Mouse (Mus musculus) ES-E14 (cell line): ENCODE measurements around the gene Pkm. TPM values are rescaled to one million over a fixed set of nuclear protein-coding genes. Genes with fewer than 3 reads are reported as not detected.
A peak's percentile ranks its signal among the peaks of the same experiment; 100 is the strongest.

Experiments used
- DNase-seq: peaks from one replicate; pipeline ENCODE4 v3.0.0-alpha.2; 2013; ENCODE audit warnings: low read depth, low spot score
- H3K27ac ChIP-seq: 2 replicates; pipeline ENCODE4 v1.5.1; 2012; ENCODE audit warnings: low read depth, mild to moderate bottlenecking, low read length, moderate library complexity, mixed read lengths; ENCODE audit not compliant: poor library complexity, insufficient read depth, severe bottlenecking
- H3K36me3 ChIP-seq: 2 replicates; pipeline ENCODE4 v1.6.1; 2012; ENCODE audit warnings: mild to moderate bottlenecking, low read length, moderate library complexity, mixed read lengths; ENCODE audit not compliant: control insufficient read depth, poor library complexity, insufficient read depth, severe bottlenecking
- H3K4me1 ChIP-seq, 2 experiments: fragments of 150-350 bp in 1 of 2; sonication (generic) in 1 of 2; 2 replicates each; pipeline ENCODE4 v1.6.1; 2012; ENCODE audit warnings: low read length in 2 of 2, mild to moderate bottlenecking in 1 of 2, mixed read lengths in 1 of 2; ENCODE audit not compliant: control insufficient read depth in 2 of 2, insufficient read depth in 2 of 2, poor library complexity in 1 of 2
- H3K4me3 ChIP-seq, 2 experiments: fragments of 150-350 bp in 1 of 2; sonication (generic) in 1 of 2; 2 replicates each; pipeline ENCODE4 v1.5.1; 2012; ENCODE audit warnings: low read length in 2 of 2, low read depth in 1 of 2, mild to moderate bottlenecking in 1 of 2, mixed read lengths in 1 of 2; ENCODE audit not compliant: insufficient read depth in 1 of 2, poor library complexity in 1 of 2, severe bottlenecking in 1 of 2
- H3K9ac ChIP-seq: 2 replicates; pipeline ENCODE4 v1.6.1; 2012; ENCODE audit warnings: low read depth, mild to moderate bottlenecking, low read length, mixed read lengths; ENCODE audit not compliant: poor library complexity, insufficient read depth, severe bottlenecking
- H3K9me3 ChIP-seq: fragments of 150-350 bp; sonication (generic); 2 replicates; pipeline ENCODE4 v1.6.1; 2012; ENCODE audit warnings: low read depth, mild to moderate bottlenecking, low read length; ENCODE audit not compliant: control insufficient read depth, insufficient read depth
- CHD2 ChIP-seq: IDR thresholded peaks from 2 replicates; pipeline ENCODE4 v1.6.1; 2014; ENCODE audit warnings: mild to moderate bottlenecking, low read depth, low read length, inconsistent platforms
- HCFC1 ChIP-seq: IDR thresholded peaks from 2 replicates; pipeline ENCODE4 v1.6.1; 2012; ENCODE audit warnings: low read length, inconsistent platforms, borderline replicate concordance; ENCODE audit not compliant: insufficient read depth
- MAFK ChIP-seq: IDR thresholded peaks from 2 replicates; pipeline ENCODE4 v1.6.1; 2014; ENCODE audit warnings: mild to moderate bottlenecking, low read depth, low read length, inconsistent platforms; ENCODE audit not compliant: insufficient read depth
- ZC3H11A ChIP-seq: IDR thresholded peaks from 2 replicates; pipeline ENCODE4 v1.6.1; 2012; ENCODE audit warnings: low read depth, mild to moderate bottlenecking, inconsistent platforms, low read length, borderline replicate concordance
- ZNF384 ChIP-seq: IDR thresholded peaks from 2 replicates; pipeline ENCODE4 v1.6.1; 2012; ENCODE audit warnings: low read depth, low read length, inconsistent platforms
- in situ Hi-C, 2 experiments: fragments of 600-800 bp; cut with MboI; formaldehyde crosslinking; loops; one replicate each; pipeline ENCODE4 v1.15.1; 2025; ENCODE audit warnings: low sequenced_read_pairs in 2 of 2, inconsistent platforms in 1 of 2; ENCODE audit not compliant: unreplicated experiment in 2 of 2
- total RNA-seq: library from RNA; depleted of rRNA; stranded (reverse); fragments of 300-350 nt; gene quantifications from 2 replicates; pipeline ENCODE4 v1.2.3, GENCODE M21; 2012

Gene Pkm
- total RNA-seq, 1 experiment, result 2,243 TPM

DNA sequence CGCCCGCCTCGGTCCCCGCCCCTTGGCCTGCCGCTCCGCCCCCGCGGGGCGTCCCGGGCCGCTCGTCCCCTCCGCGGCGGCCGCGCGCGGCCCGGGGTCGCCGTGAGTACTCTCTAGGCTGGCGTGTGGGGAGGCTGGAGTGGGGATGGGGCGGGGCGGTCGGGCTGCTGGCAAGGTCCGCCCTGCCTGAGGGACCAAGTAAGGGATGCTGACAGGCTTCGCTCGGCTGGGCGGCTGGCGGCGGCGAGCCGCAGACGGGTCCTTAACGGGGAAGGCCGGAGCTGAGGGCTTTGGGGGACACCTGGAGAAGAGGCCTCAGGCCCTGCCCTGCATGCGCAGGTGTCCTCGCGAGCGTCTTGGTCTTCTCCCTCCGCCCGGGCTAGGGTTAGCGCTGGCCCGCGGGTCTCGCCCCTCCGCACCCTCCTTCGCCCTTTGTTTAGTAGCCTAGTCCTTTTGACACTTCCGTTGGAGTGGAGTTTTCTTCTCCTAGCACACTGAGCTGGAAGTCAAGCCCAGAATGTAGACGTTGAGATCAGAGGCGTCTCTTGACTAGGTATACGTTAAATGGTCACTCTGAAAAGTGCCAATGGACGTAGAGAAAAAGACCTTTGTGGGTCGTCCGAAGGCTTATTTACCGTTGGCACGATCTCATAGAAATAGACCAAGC, 38.7 kb upstream of the Pkm start:
- no peaks in the 10 kb centered on the region for H3K36me3 ChIP-seq
- peaks cover 8 to 9% of the 10 kb centered on the region in 2 experiments; a peak in 3 of 4 replicates for H3K4me1 ChIP-seq
- no peak for DNase-seq
- in situ Hi-C loops, result no loop called here
- no peaks in the 10 kb centered on the region for H3K9me3 ChIP-seq
- H3K4me3 ChIP-seq, result peak overlapping the region; percentile 82 to 84
- TF ChIP-seq MAFK (no peak), HCFC1 (no peak), CHD2 (no peak), ZC3H11A (no peak), ZNF384 (no peak)
- H3K9ac ChIP-seq, result peak overlapping the region; percentile 84
- 0 out of 2 replicates have a peak overlapping the region, but pooled peaks have one; percentile 15 for H3K27ac ChIP-seq

DNA sequence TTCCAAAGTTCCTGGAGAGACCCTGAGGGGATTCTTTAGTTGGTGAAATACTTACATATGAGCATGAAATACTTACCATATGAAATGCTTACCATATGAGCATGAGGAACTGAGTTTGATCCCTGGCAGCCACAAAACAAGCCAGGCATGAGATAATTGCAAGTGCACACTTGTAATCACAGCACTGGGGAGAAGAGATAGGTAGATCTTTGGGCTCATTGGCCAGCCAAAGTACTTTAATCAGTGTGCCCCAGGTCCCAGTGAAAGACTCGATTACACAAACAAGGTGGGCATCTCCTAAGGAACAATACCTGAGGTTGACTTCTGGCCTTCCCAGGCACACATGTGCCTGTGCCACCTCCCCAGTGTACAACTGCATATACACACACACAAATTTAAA, 17.8 kb upstream of the Pkm start:
- Histone ChIP-seq H3K9me3 (no peaks in the 10 kb centered on the region), H3K9ac (no peak overlapping the region), H3K4me1 (no peaks in the 10 kb centered on the region), H3K27ac (no peak overlapping the region), H3K4me3 (no peak overlapping the region), H3K36me3 (peaks cover 6% of the 10 kb centered on the region)
- TF ChIP-seq CHD2 (no peak), ZNF384 (no peak), HCFC1 (no peak), ZC3H11A (no peak), MAFK (no peak)
- in situ Hi-C loops, result no loop called here
- no peak for DNase-seq

DNA sequence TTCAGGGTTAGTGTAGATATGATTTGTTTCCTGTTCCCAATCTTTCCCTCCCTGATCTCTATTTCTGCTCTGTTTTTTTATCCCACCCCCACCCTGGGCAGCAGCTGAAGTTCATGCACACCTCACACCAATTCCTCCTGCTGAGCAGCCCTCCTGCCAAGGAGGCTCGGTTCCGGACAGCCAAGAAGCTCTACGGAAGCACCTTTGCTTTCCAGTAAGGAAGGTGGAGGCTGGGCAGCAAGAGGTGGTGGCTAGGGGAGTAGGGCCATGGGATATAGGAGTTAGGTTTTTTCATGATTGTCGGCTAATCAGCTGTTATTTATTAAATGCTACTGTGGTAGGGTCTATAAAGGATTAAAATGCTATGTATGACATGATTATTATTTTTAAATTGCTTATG, 16.2 kb upstream of the Pkm start:
- H3K9me3 ChIP-seq, result no peaks in the 10 kb centered on the region
- in situ Hi-C loops, result no loop called here

DNA sequence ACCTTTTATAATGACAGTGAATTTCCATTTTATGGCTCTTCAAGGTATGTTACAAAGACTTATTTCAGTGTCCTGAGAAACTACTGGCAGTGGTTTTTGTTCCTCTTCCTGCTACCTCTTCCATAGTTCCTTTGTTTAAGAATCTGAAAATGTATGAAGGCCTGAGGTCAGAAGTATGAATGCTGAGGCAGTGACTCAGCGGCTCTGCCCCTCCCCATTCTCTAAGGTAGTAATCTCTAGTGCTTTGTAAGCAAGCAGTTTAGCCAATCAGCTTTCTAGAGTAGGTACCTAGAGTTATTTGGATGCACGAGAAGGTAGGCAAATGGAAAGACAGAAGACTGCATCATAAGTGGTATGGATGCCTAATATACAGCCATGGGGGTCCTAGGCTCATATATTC, 14.8 kb upstream of the Pkm start:
- in situ Hi-C loops, result no loop called here
- H3K4me1 ChIP-seq, result no peaks in the 10 kb centered on the region
- H3K9ac ChIP-seq, result no peak overlapping the region
- no peak for TF ChIP-seq CHD2
- peaks cover 5% of the 10 kb centered on the region; the same call in 1 of the 2 replicates for H3K36me3 ChIP-seq
- H3K4me3 ChIP-seq, result no peak overlapping the region
- DNase-seq, result no peak
- no peaks in the 10 kb centered on the region for H3K9me3 ChIP-seq
- H3K27ac ChIP-seq, result no peak overlapping the region

More for the DNA sequence above, 16.2 kb upstream of the Pkm start:
- Histone ChIP-seq H3K4me1 (no peaks in the 10 kb centered on the region), H3K4me3 (no peak overlapping the region), H3K36me3 (peaks cover 5% of the 10 kb centered on the region; the same call in 1 of the 2 replicates), H3K27ac (no peak overlapping the region), H3K9ac (no peak overlapping the region)
- no peak for DNase-seq
- TF ChIP-seq MAFK (no peak), HCFC1 (no peak), ZC3H11A (no peak), ZNF384 (no peak), CHD2 (no peak)

DNA sequence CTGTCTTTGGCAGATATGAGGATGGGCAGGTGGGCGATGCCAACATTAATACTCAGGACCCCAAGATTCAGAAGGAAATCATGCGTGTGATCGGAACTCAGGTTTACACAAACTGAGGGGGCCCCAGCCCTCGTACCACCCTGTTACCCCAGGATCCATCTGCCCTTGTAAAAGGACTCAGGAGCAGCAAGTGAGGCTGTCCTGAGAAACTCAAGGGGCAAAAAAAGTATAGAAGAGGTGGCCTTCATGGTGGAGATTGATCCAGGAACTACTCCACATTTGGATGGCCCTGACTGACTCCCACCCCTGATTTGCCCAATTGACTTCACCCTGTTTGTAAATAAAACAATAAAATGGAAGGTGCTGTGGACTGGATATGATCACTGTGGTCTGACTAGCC, 6.3 kb upstream of the Pkm start:
- TF ChIP-seq ZC3H11A (no peak), CHD2 (no peak), HCFC1 (no peak), MAFK (no peak), ZNF384 (no peak)
- no peaks in the 10 kb centered on the region for H3K9me3 ChIP-seq
- H3K36me3 ChIP-seq, result 0 out of 2 replicates have a peak, but pooled peaks cover 3% of the 10 kb centered on the region
- in situ Hi-C loops, result no loop called here
- H3K27ac ChIP-seq, result no peak overlapping the region
- no peak overlapping the region for H3K9ac ChIP-seq
- DNase-seq, result no peak
- H3K4me3 ChIP-seq, result no peak overlapping the region
- peaks cover 0 to 7% of the 10 kb centered on the region in 2 experiments; a peak in 2 of 4 replicates for H3K4me1 ChIP-seq
